Mouse (Mus musculus) right cerebral cortex, postnatal 4 days (tissue): ENCODE results near the gene Gab2.

Experiments used
- DNase-seq: peaks from one replicate; pipeline ENCODE4 v3.0.0-alpha.2; 2022

Gene Gab2

GRCm38 (mm10) chr7:97081242-97081958 lies at the start of gene Gab2:
Gene Gab2 (plus strand): TSS chr7:97081586.
- peak; percentile 70 for DNase-seq

- DNase-seq = no peak
Observed at GRCm38 (mm10) chr7:97032412-97032811, 49.0 kb upstream of the Gab2 start.

GRCm38 (mm10) chr7:97039641-97040040 lies 41.7 kb upstream of the Gab2 start:
- DNase-seq = no peak

GRCm38 (mm10) chr7:97041868-97042449 lies 39.4 kb upstream of the Gab2 start:
- no peak for DNase-seq

- DNase-seq = no peak
Observed at GRCm38 (mm10) chr7:97042981-97043380, 38.4 kb upstream of the Gab2 start.

GRCm38 (mm10) chr7:97060966-97061365 lies 20.4 kb upstream of the Gab2 start:
- no peak for DNase-seq

- no peak for DNase-seq
Observed at GRCm38 (mm10) chr7:97071512-97071911, 9.9 kb upstream of the Gab2 start.

GRCm38 (mm10) chr7:97072061-97072460 lies 9.3 kb upstream of the Gab2 start:
- no peak for DNase-seq

- DNase-seq = no peak
Observed at GRCm38 (mm10) chr7:97074974-97075373, 6.4 kb upstream of the Gab2 start.

- DNase-seq = no peak
Observed at GRCm38 (mm10) chr7:97076977-97077376, 4.4 kb upstream of the Gab2 start.

- DNase-seq = no peak
Observed at GRCm38 (mm10) chr7:97078685-97079084, 2.7 kb upstream of the Gab2 start.

GRCm38 (mm10) chr7:97079145-97079544 lies 2.2 kb upstream of the Gab2 start:
- no peak for DNase-seq

- no peak for DNase-seq
Observed at GRCm38 (mm10) chr7:97079651-97080365, 1.6 kb upstream of the Gab2 start.

GRCm38 (mm10) chr7:97080621-97081241 lies 655 bp upstream of the Gab2 start:
- no peak for DNase-seq

- DNase-seq = no peak
Observed at GRCm38 (mm10) chr7:97081959-97082218, 503 bp downstream of the Gab2 start.

- DNase-seq = peak; percentile 37
Observed at GRCm38 (mm10) chr7:97082219-97083101, 1.1 kb downstream of the Gab2 start.

GRCm38 (mm10) chr7:97083579-97083978 lies 2.2 kb downstream of the Gab2 start:
- DNase-seq = no peak

GRCm38 (mm10) chr7:97084181-97084580 lies 2.8 kb downstream of the Gab2 start:
- DNase-seq = no peak

GRCm38 (mm10) chr7:97085291-97085690 lies 3.9 kb downstream of the Gab2 start:
- DNase-seq = no peak

- no peak for DNase-seq
Observed at GRCm38 (mm10) chr7:97094241-97094640, 12.9 kb downstream of the Gab2 start.

GRCm38 (mm10) chr7:97108119-97108518 lies 26.7 kb downstream of the Gab2 start:
- no peak for DNase-seq

GRCm38 (mm10) chr7:97128949-97129348 lies 47.6 kb downstream of the Gab2 start:
- DNase-seq = no peak

- DNase-seq = no peak
Observed at GRCm38 (mm10) chr7:97136453-97136852, 55.1 kb downstream of the Gab2 start.
